Mouse (Mus musculus) stomach, embryonic 15.5 days (tissue): ENCODE data around the gene Pcp4. TPM values are rescaled to one million over a fixed set of nuclear protein-coding genes. Genes with fewer than 3 reads are reported as not detected.

Source experiments
- ATAC-seq: fragments of 200-750 bp; cut with Nextera tagmentation; 2 replicates; pipeline ENCODE4 v1.8.0; 2017; ENCODE audit warnings: low read depth, moderate number of reproducible peaks, moderate TSS enrichment; ENCODE audit not compliant: insufficient read depth, low FRiP score
- H3K27ac ChIP-seq: fragments of 300-500 bp; sonication (generic); 2 replicates; pipeline ENCODE4 v1.5.1; 2015; ENCODE audit warnings: mild to moderate bottlenecking, inconsistent platforms
- H3K27me3 ChIP-seq: fragments of 300-500 bp; sonication (generic); replicated peaks from 2 replicates; pipeline ENCODE4 v1.6.1; 2015; ENCODE audit warnings: inconsistent platforms
- H3K36me3 ChIP-seq: fragments of 300-500 bp; sonication (generic); 2 replicates; pipeline ENCODE4 v1.6.1; 2015; ENCODE audit warnings: inconsistent platforms
- H3K4me1 ChIP-seq: fragments of 300-500 bp; sonication (generic); 2 replicates; pipeline ENCODE4 v1.6.1; 2015; ENCODE audit warnings: inconsistent platforms
- H3K4me2 ChIP-seq: fragments of 300-500 bp; sonication (generic); 2 replicates; pipeline ENCODE4 v1.6.1; 2015; ENCODE audit warnings: mild to moderate bottlenecking, inconsistent platforms
- H3K4me3 ChIP-seq: fragments of 300-500 bp; sonication (generic); replicated peaks from 2 replicates; pipeline ENCODE4 v1.5.1; 2015; ENCODE audit warnings: inconsistent platforms
- H3K9ac ChIP-seq: fragments of 300-500 bp; sonication (generic); 2 replicates; pipeline ENCODE4 v1.6.1; 2015; ENCODE audit warnings: inconsistent platforms
- H3K9me3 ChIP-seq: fragments of 300-500 bp; sonication (generic); 2 replicates; pipeline ENCODE4 v1.6.1; 2016; ENCODE audit warnings: inconsistent platforms
- WGBS: fragments of 180-500 bp; shearing (Covaris S2); methylation state at CpG from one replicate; pipeline ENCODE4 v1.1.7; 2015; 5-methylcytosine and 5-hydroxymethylcytosine counted together
- polyA plus RNA-seq: library from polyadenylated mRNA; unstranded; fragments of >200 nt; fragmentation: Nextera tagmentation; extraction: Ambion mirVana; gene quantifications from 2 replicates; pipeline ENCODE4 v1.2.1, GENCODE M21; 2015

Gene Pcp4
- polyA plus RNA-seq, 1 experiment from 2014 or later = 40.5 TPM

GRCm38 (mm10) chr16:96535271-96535670 is 67.9 kb downstream of the Pcp4 start:
- no peak overlapping the region for H3K4me2 ChIP-seq
- no peaks in the 10 kb centered on the region for H3K9me3 ChIP-seq
- H3K27ac ChIP-seq = no peak overlapping the region
- H3K36me3 ChIP-seq = no peaks in the 10 kb centered on the region
- 0 out of 2 replicates have a peak, but pooled peaks cover 3% of the 10 kb centered on the region for H3K27me3 ChIP-seq
- no peak overlapping the region for H3K9ac ChIP-seq
- WGBS = 79% methylated on average over 4 of the region's 4 CpGs
- ATAC-seq = no peak
- H3K4me3 ChIP-seq = no peak overlapping the region
- 0 out of 2 replicates have a peak, but pooled peaks cover 5% of the 10 kb centered on the region for H3K4me1 ChIP-seq

GRCm38 (mm10) chr16:96536426-96536825 is 69.0 kb downstream of the Pcp4 start:
- Histone ChIP-seq H3K4me1 (0 out of 2 replicates have a peak, but pooled peaks cover 5% of the 10 kb centered on the region), H3K27ac (no peak overlapping the region), H3K36me3 (no peaks in the 10 kb centered on the region), H3K4me2 (no peak overlapping the region), H3K9me3 (no peaks in the 10 kb centered on the region), H3K9ac (no peak overlapping the region), H3K27me3 (0 out of 2 replicates have a peak, but pooled peaks cover 3% of the 10 kb centered on the region), H3K4me3 (no peak overlapping the region)
- ATAC-seq = no peak

DNA sequence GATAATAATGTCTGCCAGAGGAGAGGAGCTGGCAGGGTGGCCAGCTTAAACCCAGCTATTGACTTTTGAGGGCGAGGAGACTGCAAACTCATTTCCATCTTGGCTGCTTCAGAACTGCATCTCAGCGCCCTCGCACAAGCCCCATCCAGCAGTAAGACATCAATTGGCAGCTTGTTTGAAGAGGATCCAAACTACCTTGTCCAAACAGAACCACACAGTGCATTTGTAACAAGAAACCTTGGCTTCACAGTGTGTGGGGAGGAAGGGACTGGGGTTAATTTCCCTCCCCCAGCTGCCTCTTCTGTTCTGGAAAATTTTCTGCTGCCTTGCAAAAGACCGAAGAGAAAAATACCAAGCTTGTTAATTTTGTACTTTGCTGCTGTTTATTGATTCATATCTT is 71.7 kb downstream of the Pcp4 start:
- ATAC-seq = no peak
- H3K27me3 ChIP-seq = 0 out of 2 replicates have a peak, but pooled peaks cover 3% of the 10 kb centered on the region
- H3K27ac ChIP-seq = no peak overlapping the region
- WGBS = 31% methylated on average over 4 of the region's 4 CpGs
- H3K9me3 ChIP-seq = no peaks in the 10 kb centered on the region
- no peaks in the 10 kb centered on the region for H3K4me1 ChIP-seq
- no peak overlapping the region for H3K4me3 ChIP-seq
- no peaks in the 10 kb centered on the region for H3K36me3 ChIP-seq
- H3K9ac ChIP-seq = no peak overlapping the region
- H3K4me2 ChIP-seq = no peak overlapping the region

DNA sequence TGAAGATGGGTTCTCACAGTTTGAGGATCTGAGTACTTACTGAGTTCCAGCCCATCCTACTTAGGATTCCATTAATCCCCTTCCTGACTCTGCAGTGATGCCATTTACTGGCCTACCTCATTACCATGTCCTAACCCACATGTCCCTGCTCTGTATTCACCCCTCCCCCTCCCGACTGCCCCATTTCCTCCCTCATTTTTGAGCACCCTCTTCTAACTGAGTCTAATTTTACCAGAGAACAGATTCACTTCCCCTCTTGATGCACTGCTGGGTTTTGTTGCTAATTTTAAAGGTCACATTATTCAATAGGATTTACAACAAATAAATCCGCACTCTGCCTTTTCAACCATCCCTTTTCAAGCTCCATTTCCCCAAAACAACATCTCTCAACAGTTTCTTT is 73.7 kb downstream of the Pcp4 start:
- no peak overlapping the region for H3K4me3 ChIP-seq
- no peak overlapping the region for H3K27ac ChIP-seq
- no peaks in the 10 kb centered on the region for H3K4me1 ChIP-seq
- no peaks in the 10 kb centered on the region for H3K36me3 ChIP-seq
- WGBS = 66% methylated on average over 2 of the region's 2 CpGs
- H3K9me3 ChIP-seq = no peaks in the 10 kb centered on the region
- no peak overlapping the region for H3K4me2 ChIP-seq
- H3K9ac ChIP-seq = no peak overlapping the region
- H3K27me3 ChIP-seq = no peaks in the 10 kb centered on the region
- ATAC-seq = no peak

DNA sequence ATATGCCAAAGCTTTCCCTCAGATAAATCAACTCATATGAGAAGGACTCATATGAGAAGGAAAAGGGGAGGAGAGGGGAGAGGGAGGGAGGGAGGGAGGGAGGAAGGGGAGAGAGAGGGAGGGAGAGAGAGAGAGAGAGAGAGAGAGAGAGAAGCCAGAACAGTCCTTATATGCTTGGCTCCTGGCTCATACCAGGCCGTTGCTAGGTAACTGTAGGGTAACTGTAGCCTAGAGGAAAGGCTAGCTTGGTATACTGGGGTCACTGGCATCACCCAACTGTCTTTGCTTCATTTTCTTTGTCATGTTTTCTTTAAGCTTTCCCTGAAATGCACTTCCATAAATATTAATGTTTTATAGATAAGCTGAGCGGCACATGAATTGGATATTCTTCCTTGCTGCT is 85.3 kb downstream of the Pcp4 start:
- Histone ChIP-seq H3K27me3 (no peaks in the 10 kb centered on the region), H3K27ac (no peak overlapping the region), H3K4me3 (no peak overlapping the region), H3K9ac (no peak overlapping the region), H3K36me3 (no peaks in the 10 kb centered on the region), H3K9me3 (no peaks in the 10 kb centered on the region), H3K4me2 (no peak overlapping the region), H3K4me1 (no peaks in the 10 kb centered on the region)
- WGBS = 75% methylated on average over 2 of the region's 2 CpGs
- no peak for ATAC-seq

GRCm38 (mm10) chr16:96555412-96555811 is 88.0 kb downstream of the Pcp4 start:
- ATAC-seq = no peak
- H3K4me1 ChIP-seq = no peaks in the 10 kb centered on the region
- WGBS = 68% methylated on average over 4 of the region's 4 CpGs

GRCm38 (mm10) chr16:96556621-96557020 is 89.2 kb downstream of the Pcp4 start:
- no peak overlapping the region for H3K27ac ChIP-seq
- H3K9ac ChIP-seq = no peak overlapping the region
- no peaks in the 10 kb centered on the region for H3K27me3 ChIP-seq
- no peaks in the 10 kb centered on the region for H3K36me3 ChIP-seq
- no peaks in the 10 kb centered on the region for H3K9me3 ChIP-seq
- no peaks in the 10 kb centered on the region for H3K4me1 ChIP-seq
- H3K4me2 ChIP-seq = no peak overlapping the region
- H3K4me3 ChIP-seq = no peak overlapping the region
- no peak for ATAC-seq
- 70% methylated on average over 3 of the region's 3 CpGs for WGBS

More at GRCm38 (mm10) chr16:96555412-96555811, 88.0 kb downstream of the Pcp4 start:
- Histone ChIP-seq H3K36me3 (no peaks in the 10 kb centered on the region), H3K4me3 (no peak overlapping the region), H3K27me3 (no peaks in the 10 kb centered on the region), H3K27ac (no peak overlapping the region), H3K4me2 (no peak overlapping the region), H3K9me3 (no peaks in the 10 kb centered on the region), H3K9ac (no peak overlapping the region)

DNA sequence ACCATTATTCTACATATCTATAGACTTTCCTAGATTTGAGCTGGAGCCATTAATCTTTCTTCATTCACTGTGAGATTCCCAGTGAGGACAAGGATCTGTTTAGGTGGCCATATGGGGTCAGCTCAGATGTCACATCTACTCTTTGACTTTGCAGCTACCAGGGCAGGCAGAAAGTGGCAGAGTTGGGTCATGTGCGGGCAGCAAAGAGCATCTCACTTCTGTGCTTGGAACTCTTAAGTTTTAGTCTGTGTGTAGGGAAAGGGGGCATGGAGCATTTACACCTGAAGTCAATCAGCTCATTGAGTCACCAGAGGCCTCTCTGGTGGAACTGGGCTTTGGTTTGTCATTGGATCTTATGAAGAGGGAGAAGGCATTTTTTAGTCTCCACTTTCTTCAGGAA is 90.9 kb downstream of the Pcp4 start:
- Histone ChIP-seq H3K27me3 (no peaks in the 10 kb centered on the region), H3K27ac (no peak overlapping the region), H3K4me3 (no peak overlapping the region), H3K9ac (no peak overlapping the region), H3K36me3 (no peaks in the 10 kb centered on the region), H3K4me1 (no peaks in the 10 kb centered on the region), H3K4me2 (no peak overlapping the region), H3K9me3 (no peaks in the 10 kb centered on the region)
- ATAC-seq = no peak
- 80% methylated on average over 1 of the region's 1 CpGs for WGBS

DNA sequence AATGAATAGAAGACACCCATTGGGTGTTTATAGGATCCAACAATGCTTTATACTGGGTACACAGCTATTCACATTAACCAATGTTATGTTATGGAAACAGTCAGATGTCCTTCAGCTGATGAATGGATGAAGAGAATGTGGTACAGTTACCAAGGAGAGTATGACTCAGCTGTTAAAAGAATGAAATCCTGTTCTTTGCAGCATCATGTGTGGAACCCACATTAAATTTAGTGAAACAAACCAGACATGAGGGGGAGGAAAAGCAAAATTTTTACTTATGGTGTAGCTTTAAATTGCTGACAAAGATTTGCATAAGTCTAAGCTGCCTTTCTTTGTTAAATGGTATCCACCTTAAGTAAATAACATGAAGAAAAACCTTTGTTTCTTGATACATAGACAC is 92.4 kb downstream of the Pcp4 start:
- Histone ChIP-seq H3K27ac (no peak overlapping the region), H3K4me3 (no peak overlapping the region), H3K4me2 (no peak overlapping the region), H3K9ac (no peak overlapping the region), H3K27me3 (no peaks in the 10 kb centered on the region), H3K9me3 (no peaks in the 10 kb centered on the region), H3K36me3 (no peaks in the 10 kb centered on the region), H3K4me1 (0 out of 2 replicates have a peak, but pooled peaks cover 5% of the 10 kb centered on the region)
- ATAC-seq = no peak

DNA sequence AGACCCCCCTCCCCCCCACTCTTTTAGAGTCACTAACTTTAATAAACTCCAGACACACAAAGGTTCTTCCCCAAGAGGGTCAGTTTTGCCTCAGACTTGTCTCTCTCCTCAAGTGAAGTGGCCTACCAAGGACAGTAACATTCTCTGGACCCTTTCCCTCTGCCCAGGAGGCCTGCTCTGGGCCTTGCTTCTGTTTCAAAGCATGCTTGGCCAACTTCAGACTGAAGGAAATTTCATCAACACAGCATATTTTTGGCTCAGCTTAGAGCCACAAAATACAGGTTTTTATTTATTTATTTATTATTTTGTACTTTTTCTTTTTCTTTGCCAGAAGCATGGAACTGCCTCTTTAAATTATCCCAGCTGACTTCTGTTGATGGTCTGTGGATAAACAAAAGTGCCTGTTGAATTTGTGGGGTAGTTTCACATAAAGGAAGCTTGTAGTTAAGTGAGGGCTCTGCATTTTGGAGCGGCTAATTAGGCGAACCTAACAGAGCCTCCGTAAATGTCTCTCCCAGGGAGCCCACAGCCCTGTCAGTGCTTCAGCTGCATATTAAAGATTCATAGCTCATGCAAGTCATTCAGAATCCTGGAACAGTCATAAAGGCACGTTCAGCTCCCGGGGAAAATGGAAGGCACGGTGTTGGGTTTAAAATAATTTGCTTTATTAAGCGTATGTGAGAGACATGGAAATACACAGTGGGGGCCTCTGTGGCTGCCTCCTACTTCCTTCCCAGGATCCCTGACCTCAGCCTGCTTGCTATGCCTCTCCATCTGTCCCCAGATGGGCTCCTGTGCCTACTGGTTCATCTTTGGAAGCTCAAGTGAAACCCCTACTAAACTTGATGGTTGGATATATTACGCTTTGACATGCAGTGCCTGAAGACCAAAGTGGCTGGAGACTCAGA is 96.2 kb downstream of the Pcp4 start:
- 58% methylated on average over 8 of the region's 8 CpGs for WGBS
- Histone ChIP-seq H3K27me3 (no peaks in the 10 kb centered on the region), H3K4me1 (0 out of 2 replicates have a peak, but pooled peaks cover 5% of the 10 kb centered on the region), H3K27ac (no peak overlapping the region), H3K4me3 (no peak overlapping the region), H3K9ac (no peak overlapping the region), H3K9me3 (no peaks in the 10 kb centered on the region), H3K4me2 (no peak overlapping the region), H3K36me3 (no peaks in the 10 kb centered on the region)
- ATAC-seq = no peak

- H3K4me1 ChIP-seq = 0 out of 2 replicates have a peak, but pooled peaks cover 5% of the 10 kb centered on the region
- no peak for ATAC-seq
- no peaks in the 10 kb centered on the region for H3K9me3 ChIP-seq
- H3K36me3 ChIP-seq = no peaks in the 10 kb centered on the region
- no peak overlapping the region for H3K27ac ChIP-seq
- 49% methylated on average over 3 of the region's 3 CpGs for WGBS
- no peak overlapping the region for H3K4me3 ChIP-seq
- H3K27me3 ChIP-seq = no peaks in the 10 kb centered on the region
- H3K9ac ChIP-seq = no peak overlapping the region
- no peak overlapping the region for H3K4me2 ChIP-seq
These were observed 100.0 kb downstream of the Pcp4 start for GRCm38 (mm10) chr16:96567428-96567827.
